Mouse (Mus musculus): Measurements from ENCODE around the gene Aldoc. TPM values are rescaled to one million over a fixed set of nuclear protein-coding genes. Genes with fewer than 3 reads are reported as not detected.

Aldoc gene
- polyA plus RNA-seq, 1 experiment from 2014 or later, result 1.6 TPM

DNA sequence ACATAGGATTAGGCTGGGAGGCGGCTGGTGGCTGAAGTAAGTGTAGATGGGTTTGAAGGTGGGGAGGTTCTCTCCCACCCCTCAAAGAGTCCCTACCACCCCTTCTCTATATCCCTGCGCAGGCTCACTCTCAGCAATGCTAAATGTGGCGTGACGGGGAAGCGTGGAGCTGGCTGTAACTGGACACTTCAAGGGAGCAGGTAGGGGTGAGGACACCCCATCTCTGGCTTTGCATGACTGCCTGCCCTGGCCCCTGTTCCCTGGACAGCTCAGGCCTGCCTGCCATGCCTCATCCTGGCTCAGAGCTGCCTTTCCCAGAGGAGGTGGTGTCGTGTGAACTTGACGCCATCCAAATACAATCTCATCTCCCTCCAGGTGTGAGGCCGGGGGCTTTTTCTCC, 51.4 kb downstream of the Aldoc start:
- peaks cover 22% of the 10 kb centered on the region; the same call in 1 of the 2 replicates for H3K4me1 ChIP-seq
- no peaks in the 10 kb centered on the region for H3K9me3 ChIP-seq (replicated peaks)
- H3K36me3 ChIP-seq, result no peaks in the 10 kb centered on the region
- no peak for DNase-seq (ENCODE audit: low spot score)
- H3K4me3 ChIP-seq, result no peak overlapping the region
- H3K27ac ChIP-seq (replicated peaks), result no peak overlapping the region
- WGBS, result 84% methylated on average over 8 of the region's 8 CpGs
- H3K27me3 ChIP-seq (ENCODE audit: low read depth, poor library complexity, severe bottlenecking), result no peaks in the 10 kb centered on the region

Other genes with a start within 250 kb of the Aldoc start
- 39.3 and 39.7 TPM in 2 replicates for gene Eral1, start 242.6 kb upstream of the Aldoc start, polyA plus RNA-seq (2016; fragmentation: Nextera tagmentation; extraction: Ambion mirVana)
- 27.6 and 32.8 TPM in 2 replicates for gene Fam222b, start 228.3 kb upstream of the Aldoc start, polyA plus RNA-seq (2016; fragmentation: Nextera tagmentation; extraction: Ambion mirVana)
- 96.3 and 109 TPM in 2 replicates for gene Traf4, start 157.4 kb upstream of the Aldoc start, polyA plus RNA-seq (2016; fragmentation: Nextera tagmentation; extraction: Ambion mirVana)
- 10.7 and 11.1 TPM in 2 replicates for gene Nek8, start 146.3 kb upstream of the Aldoc start, polyA plus RNA-seq (2016; fragmentation: Nextera tagmentation; extraction: Ambion mirVana)
- gene Tlcd1, start 146.3 kb upstream of the Aldoc start, polyA plus RNA-seq (2016; fragmentation: Nextera tagmentation; extraction: Ambion mirVana), result 8.8 and 11.1 TPM in 2 replicates
- 953 and 1,066 TPM in 2 replicates for gene Rpl23a, start 139.4 kb upstream of the Aldoc start, polyA plus RNA-seq (2016; fragmentation: Nextera tagmentation; extraction: Ambion mirVana)
- 75.0 and 83.8 TPM in 2 replicates for gene Rab34, start 134.5 kb upstream of the Aldoc start, polyA plus RNA-seq (2016; fragmentation: Nextera tagmentation; extraction: Ambion mirVana)
- 0.96 and 1.6 TPM in 2 replicates for gene Proca1, start 129.6 kb upstream of the Aldoc start, polyA plus RNA-seq (2016; fragmentation: Nextera tagmentation; extraction: Ambion mirVana)
- gene Sdf2, start 77.2 kb upstream of the Aldoc start, polyA plus RNA-seq (2016; fragmentation: Nextera tagmentation; extraction: Ambion mirVana), result 51.0 and 52.9 TPM in 2 replicates
- 31.9 and 35.9 TPM in 2 replicates for gene Supt6, start 77.0 kb upstream of the Aldoc start, polyA plus RNA-seq (2016; fragmentation: Nextera tagmentation; extraction: Ambion mirVana)
- gene 2610507B11Rik, start 61.2 kb upstream of the Aldoc start, polyA plus RNA-seq (2016; fragmentation: Nextera tagmentation; extraction: Ambion mirVana), result 62.8 and 69.7 TPM in 2 replicates
- 0.34 and 0.43 TPM in 2 replicates for gene BC030499, start 32.1 kb upstream of the Aldoc start, polyA plus RNA-seq (2016; fragmentation: Nextera tagmentation; extraction: Ambion mirVana)
- gene Spag5, start 21.4 kb upstream of the Aldoc start, polyA plus RNA-seq (2016; fragmentation: Nextera tagmentation; extraction: Ambion mirVana), result 63.4 and 64.2 TPM in 2 replicates
- gene Pigs, start 5.4 kb downstream of the Aldoc start, polyA plus RNA-seq (2016; fragmentation: Nextera tagmentation; extraction: Ambion mirVana), result 74.0 and 78.5 TPM in 2 replicates
- gene Unc119, start 20.5 kb downstream of the Aldoc start, polyA plus RNA-seq (2016; fragmentation: Nextera tagmentation; extraction: Ambion mirVana), result 57.7 and 61.7 TPM in 2 replicates
- gene Foxn1, start 63.6 kb downstream of the Aldoc start, polyA plus RNA-seq (2016; fragmentation: Nextera tagmentation; extraction: Ambion mirVana), result not detected in 2 replicates
- not detected in 2 replicates for gene Slc13a2, start 99.2 kb downstream of the Aldoc start, polyA plus RNA-seq (2016; fragmentation: Nextera tagmentation; extraction: Ambion mirVana)
- 23.2 and 27.1 TPM in 2 replicates for gene Slc46a1, start 142.7 kb downstream of the Aldoc start, polyA plus RNA-seq (2016; fragmentation: Nextera tagmentation; extraction: Ambion mirVana)
- gene Sarm1, start 174.8 kb downstream of the Aldoc start, polyA plus RNA-seq (2016; fragmentation: Nextera tagmentation; extraction: Ambion mirVana), result 16.9 and 23.9 TPM in 2 replicates
- gene Vtn, start 176.1 kb downstream of the Aldoc start, polyA plus RNA-seq (2016; fragmentation: Nextera tagmentation; extraction: Ambion mirVana), result 116 and 119 TPM in 2 replicates
- gene Sebox, start 180.5 kb downstream of the Aldoc start, polyA plus RNA-seq (2016; fragmentation: Nextera tagmentation; extraction: Ambion mirVana), result 0.20 TPM in 1 of 2 replicates, not detected in the other
- 81.8 and 88.8 TPM in 2 replicates for gene Tmem199, start 189.2 kb downstream of the Aldoc start, polyA plus RNA-seq (2016; fragmentation: Nextera tagmentation; extraction: Ambion mirVana)
- 148 and 157 TPM in 2 replicates for gene Poldip2, start 189.2 kb downstream of the Aldoc start, polyA plus RNA-seq (2016; fragmentation: Nextera tagmentation; extraction: Ambion mirVana)
- 85.1 and 89.6 TPM in 2 replicates for gene Tnfaip1, start 213.4 kb downstream of the Aldoc start, polyA plus RNA-seq (2016; fragmentation: Nextera tagmentation; extraction: Ambion mirVana)
- 83.4 and 84.5 TPM in 2 replicates for gene Ift20, start 213.4 kb downstream of the Aldoc start, polyA plus RNA-seq (2016; fragmentation: Nextera tagmentation; extraction: Ambion mirVana)
- gene Tmem97, start 227.8 kb downstream of the Aldoc start, polyA plus RNA-seq (2016; fragmentation: Nextera tagmentation; extraction: Ambion mirVana), result 91.6 and 110 TPM in 2 replicates

Data from midbrain, embryonic 10.5 days (tissue).